Mouse (Mus musculus): Measurements from ENCODE around the gene Cox19.

GRCm38 (mm10) chr5:139386047-139386446 is 34.8 kb upstream of the Cox19 start:
- TF ChIP-seq CTCF (IDR thresholded peaks at IDR 0.05; ENCODE audit: low read depth, low read length): no peak
- TF ChIP-seq POLR2A (IDR thresholded peaks at IDR 0.05; ENCODE audit: insufficient read depth, low read length): no peak
